ENCODE assay signal across 27 mouse cellular contexts in genomic region chr4:142947673-142948072, GRCm38 (mm10).
DNase-seq lines count a peak whose midpoint lies in the region; ATAC-seq and TF ChIP-seq lines count a peak whose summit lies in the region.
"Had no signal": no experiment of that assay in that cellular context is flagged by ENCODE, and none has a peak within 500 bp of the region (broad histone marks: within the 10 kb centered on the region; RNA-seq: fewer than 3 reads in every experiment).

No protein-coding gene starts in this region.

- H3K4me1 ChIP-seq in forebrain, embryonic 15.5 days: peaks cover 11% of the 10 kb centered on the region
- H3K4me1 ChIP-seq in forebrain, embryonic 11.5 days (replicated peaks; ENCODE audit: control insufficient read depth, insufficient read depth, low read length): no peaks in the 10 kb centered on the region
- H3K4me1 ChIP-seq: heart, embryonic 12.5 days; intestine, embryonic 15.5 days; liver, embryonic 13.5 days; megakaryocyte, embryonic 14.5 days; stomach, embryonic 15.5 days had no signal

- intact Hi-C loops in left cerebral cortex, postnatal 4 days (cut with DNase I): no loop called here

- 36% methylated on average over 6 of the region's 6 CpGs for WGBS in forebrain, embryonic 15.5 days
- WGBS in forebrain, embryonic 11.5 days: 78% methylated on average over 6 of the region's 6 CpGs

- no peaks in the 10 kb centered on the region for H3K36me3 ChIP-seq in forebrain, embryonic 15.5 days
- H3K36me3 ChIP-seq in forebrain, embryonic 11.5 days (ENCODE audit: control insufficient read depth, insufficient read depth, low read length): no peaks in the 10 kb centered on the region
- H3K36me3 ChIP-seq: embryonic facial prominence, embryonic 12.5 days; heart, embryonic 12.5 days; intestine, embryonic 15.5 days; liver, embryonic 13.5 days; stomach, embryonic 15.5 days had no signal

- peak overlapping the region; percentile 59 for H3K27ac ChIP-seq in forebrain, embryonic 15.5 days (replicated peaks)
- no peak overlapping the region for H3K27ac ChIP-seq in forebrain, embryonic 11.5 days (ENCODE audit: low read depth, low read length)
- H3K27ac ChIP-seq: embryonic facial prominence, embryonic 12.5 days; gastrocnemius, adult 2 months; intestine, embryonic 15.5 days; layer of hippocampus, adult 2 months; liver, embryonic 13.5 days; stomach, embryonic 15.5 days had no signal

- H3K9ac ChIP-seq in forebrain, embryonic 15.5 days (replicated peaks): no peak overlapping the region
- H3K9ac ChIP-seq in forebrain, embryonic 11.5 days (ENCODE audit: low read length): no peak overlapping the region
- H3K9ac ChIP-seq: embryonic facial prominence, embryonic 12.5 days; heart, embryonic 12.5 days; intestine, embryonic 15.5 days; liver, embryonic 13.5 days; lung, embryonic 14.5 days; stomach, embryonic 15.5 days had no signal

- no peak overlapping the region for H3K4me3 ChIP-seq in forebrain, embryonic 15.5 days
- H3K4me3 ChIP-seq in forebrain, embryonic 11.5 days (ENCODE audit: low read depth, low read length): no peak overlapping the region
- H3K4me3 ChIP-seq: embryonic facial prominence, embryonic 12.5 days; erythroblast, embryonic 14.5 days; gastrocnemius, adult 2 months; heart, embryonic 12.5 days; intestine, embryonic 15.5 days; layer of hippocampus, adult 2 months; liver, embryonic 13.5 days; stomach, embryonic 15.5 days had no signal

- no peak overlapping the region for H3K4me2 ChIP-seq in forebrain, embryonic 15.5 days (replicated peaks)
- H3K4me2 ChIP-seq in forebrain, embryonic 11.5 days (ENCODE audit: low read depth, low read length, severe bottlenecking): no peak overlapping the region
- H3K4me2 ChIP-seq: embryonic facial prominence, embryonic 12.5 days; heart, embryonic 12.5 days; intestine, embryonic 15.5 days; liver, embryonic 13.5 days; lung, embryonic 14.5 days; stomach, embryonic 15.5 days had no signal

- peak; percentile 48; the same call in 1 of the 2 replicates for ATAC-seq in forebrain, embryonic 15.5 days (replicated peaks)
- no peak for ATAC-seq in forebrain, embryonic 11.5 days (replicated peaks; ENCODE audit: low FRiP score)
- ATAC-seq: activated CD4-positive, CD25-positive, alpha-beta regulatory T cell, adult 4 months; intestine, embryonic 15.5 days had no signal

- TF ChIP-seq CTCF in brain, embryonic 14.5 days (IDR thresholded peaks at IDR 0.05; ENCODE audit: borderline replicate concordance, extremely low read depth, insufficient read depth, insufficient read length): no peak

- H3K9me3 ChIP-seq in forebrain, embryonic 15.5 days: no peaks in the 10 kb centered on the region
- no peaks in the 10 kb centered on the region for H3K9me3 ChIP-seq in forebrain, embryonic 11.5 days (ENCODE audit: control insufficient read depth, low read length)
- H3K9me3 ChIP-seq: embryonic facial prominence, embryonic 12.5 days; heart, embryonic 12.5 days; intestine, embryonic 15.5 days; stomach, embryonic 15.5 days had no signal

- H3K27me3 ChIP-seq in forebrain, embryonic 15.5 days: no peaks in the 10 kb centered on the region
- no peaks in the 10 kb centered on the region; the same call in 1 of the 2 replicates for H3K27me3 ChIP-seq in forebrain, embryonic 11.5 days (ENCODE audit: control insufficient read depth, insufficient read depth, low read length)
- H3K27me3 ChIP-seq: heart, embryonic 12.5 days; intestine, embryonic 15.5 days; liver, embryonic 13.5 days; megakaryocyte, embryonic 14.5 days; stomach, embryonic 15.5 days had no signal

- no peak for DNase-seq in forebrain, embryonic 11.5 days (ENCODE audit: low spot score)
- DNase-seq in left cerebral cortex, postnatal 4 days: peak; percentile 68
- no peak for DNase-seq in left cerebral cortex, adult 18-20 months (ENCODE audit: low spot score in 2 of 2)
- peak; percentile 31 for DNase-seq in brain, adult 2 months (ENCODE audit: low read depth, low spot score)
- peak; percentile 78 for DNase-seq in brain, embryonic 14.5 days (ENCODE audit: low read depth)
- no peak for DNase-seq in gastrocnemius, postnatal 4 days (ENCODE audit: low spot score in 2 of 2)
- no peak for DNase-seq in T-cell, adult 2 months (ENCODE audit: low spot score)
- DNase-seq: adrenal gland, adult 8-10 months; cerebellum, adult 9-10 months; gastrocnemius, adult 2 months; heart, postnatal 10 days; kidney, adult 8-10 months; kidney, postnatal 25 days; liver, embryonic 13.5 days; lung, embryonic 14.5 days; lung, postnatal 36 days; right cerebral cortex, postnatal 4 days; thymus, postnatal 25 days had no signal

- TF ChIP-seq POLR2A in brain, embryonic 14.5 days (IDR thresholded peaks at IDR 0.05; ENCODE audit: borderline replicate concordance, extremely low read depth, insufficient read depth, insufficient read length, poor library complexity, severe bottlenecking): no peak

Comparison
In these comparisons a context has a peak if more than half of its experiments do, and no peak if none do; other contexts are left out.
1. DNase-seq: peak in left cerebral cortex, postnatal 4 days (single experiment), brain, adult 2 months (single experiment) and brain, embryonic 14.5 days (single experiment); none in forebrain, embryonic 11.5 days (single experiment), left cerebral cortex, adult 18-20 months (0 of 2), gastrocnemius, postnatal 4 days (0 of 2) and T-cell, adult 2 months (single experiment).